Mouse (Mus musculus) thymus, adult 2 months (tissue): ENCODE results near the gene Gpr21.

ENCODE experiments used
- CTCF ChIP-seq: fragments of 200-500 bp; IDR thresholded peaks from 2 replicates; pipeline ENCODE4 v1.5.1; 2012; ENCODE audit warnings: mild to moderate bottlenecking, control low read depth, low read length, moderate library complexity, borderline replicate concordance; ENCODE audit not compliant: control insufficient read depth, poor library complexity, insufficient read depth; ENCODE audit errors: extremely low read depth
- POLR2A ChIP-seq: fragments of 200-500 bp; IDR thresholded peaks from 2 replicates; pipeline ENCODE4 v1.6.1; 2012; ENCODE audit warnings: mild to moderate bottlenecking, low read length, control low read depth, moderate library complexity; ENCODE audit not compliant: control insufficient read depth, poor library complexity, insufficient read depth; ENCODE audit errors: extremely low read depth

DNA sequence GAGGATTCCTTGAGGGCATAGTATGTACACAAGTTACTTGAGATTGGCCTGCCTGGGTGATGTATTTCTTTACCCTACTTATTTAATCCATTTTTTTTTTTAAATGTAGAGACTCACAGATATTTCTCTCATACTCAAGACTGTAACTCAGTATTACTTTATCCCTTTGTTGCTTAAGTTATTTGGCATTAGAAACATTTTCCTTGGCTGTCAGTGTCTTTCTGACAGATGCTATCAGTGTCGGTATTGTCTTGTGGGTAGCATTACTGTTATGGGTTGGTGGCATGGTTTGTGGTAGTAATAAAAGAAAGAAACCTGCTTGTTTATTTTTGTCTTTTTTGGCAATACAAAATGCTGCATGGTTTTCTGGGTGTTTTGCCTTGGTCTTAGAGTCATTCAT lies 14.6 kb downstream of the Gpr21 start:
- TF ChIP-seq POLR2A (no peak), CTCF (no peak)
